Mouse (Mus musculus): ENCODE results near the gene Mapre1. TPM values are rescaled to one million over a fixed set of nuclear protein-coding genes. Genes with fewer than 3 reads are reported as not detected.
"Not testable (repeated sequence)": the region's sequence is repeated elsewhere in the genome, so short reads cannot be mapped to it uniquely, and the experiment has no call there.

Mapre1 gene
- polyA plus RNA-seq (2011; ENCODE audit: insufficient read length, low read depth, missing spikeins), result 170 and 199 TPM in 2 replicates

DNA sequence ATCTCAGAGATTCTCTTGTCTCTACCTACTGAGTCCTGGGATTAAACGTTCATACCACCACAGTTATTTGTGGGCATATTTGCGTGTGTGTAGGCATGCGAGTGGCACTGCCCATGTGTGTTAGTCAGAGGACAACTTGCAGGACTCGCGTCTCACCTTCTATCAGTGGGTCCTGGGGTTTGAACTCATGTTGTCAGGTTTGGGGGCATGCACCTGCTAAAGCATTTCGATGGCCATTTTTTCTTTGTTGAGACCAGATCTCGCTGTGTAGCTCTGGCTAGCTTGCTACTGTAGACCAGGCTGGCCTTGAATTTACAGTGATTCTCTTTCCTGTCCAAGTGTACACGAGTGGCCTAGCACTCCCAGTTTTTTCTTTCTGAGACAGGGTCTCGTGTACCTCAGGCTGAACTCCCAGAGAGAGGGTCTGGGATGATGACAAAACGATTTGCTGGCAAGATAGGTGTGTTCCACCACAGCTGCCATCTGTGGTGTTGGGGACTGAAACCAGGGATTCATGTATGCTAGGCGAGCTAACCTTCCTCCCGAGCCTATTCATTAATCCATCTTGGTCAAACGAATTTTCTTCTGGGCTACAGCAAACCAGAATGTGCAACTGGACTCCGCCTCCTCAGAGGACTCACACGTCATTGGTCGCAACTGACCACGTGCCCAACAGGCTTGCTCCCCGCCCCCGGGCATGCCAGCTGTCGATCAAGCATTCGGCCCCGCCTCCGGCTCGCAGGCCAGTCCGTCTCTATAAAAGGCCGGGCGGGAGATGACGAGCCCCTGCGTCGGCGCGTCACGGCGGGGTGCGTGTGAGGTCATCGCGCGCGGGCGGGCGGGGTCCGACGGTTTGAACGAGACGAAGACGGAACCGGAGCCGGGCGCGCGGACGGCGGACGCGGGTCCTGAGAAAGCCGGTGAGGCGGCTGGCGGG is at the start of gene Mapre1:
TSS of gene Mapre1 (plus strand) at position 775 of the 937 bp plus-strand sequence.
- peak within 1 kb of the TSS; percentile 98 for H3K4me3 ChIP-seq (ENCODE audit: insufficient read depth, low read length)
- H3K27ac ChIP-seq (ENCODE audit: insufficient read depth, low read length), result peak within 1 kb of the TSS; percentile 89
- TF ChIP-seq CTCF (IDR thresholded peaks at IDR 0.05; ENCODE audit: borderline replicate concordance, insufficient read depth, low read length), result no peak
- TF ChIP-seq POLR2A (IDR thresholded peaks at IDR 0.05; ENCODE audit: low read depth, low read length), result peak; percentile 88
- H3K4me1 ChIP-seq (ENCODE audit: control insufficient read depth, insufficient read depth, low read length), result peaks cover 8% of the 10 kb centered on the region

DNA sequence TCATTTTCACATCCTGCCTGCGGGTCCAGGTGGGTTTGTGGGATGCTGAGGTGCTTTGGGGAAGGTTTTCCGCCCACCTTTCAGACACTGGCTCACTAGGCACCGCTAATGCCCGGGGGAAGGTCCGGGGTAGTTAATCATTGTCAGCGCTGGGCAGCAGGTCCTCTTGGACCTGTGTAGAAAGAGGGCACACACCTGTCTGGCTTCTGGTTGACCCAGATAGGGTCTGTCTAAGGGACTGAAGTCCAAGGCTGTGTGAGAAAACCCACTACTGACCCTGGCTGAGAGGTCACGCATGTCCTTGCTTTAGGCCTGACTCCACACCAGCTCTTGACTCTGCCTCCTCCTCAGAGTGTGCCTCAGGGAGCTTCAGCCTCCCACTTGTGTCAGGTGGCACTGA is 47.7 kb upstream of the Mapre1 start:
- H3K4me3 ChIP-seq (ENCODE audit: insufficient read depth, low read length); H3K27ac ChIP-seq (ENCODE audit: insufficient read depth, low read length): not testable (repeated sequence)

DNA sequence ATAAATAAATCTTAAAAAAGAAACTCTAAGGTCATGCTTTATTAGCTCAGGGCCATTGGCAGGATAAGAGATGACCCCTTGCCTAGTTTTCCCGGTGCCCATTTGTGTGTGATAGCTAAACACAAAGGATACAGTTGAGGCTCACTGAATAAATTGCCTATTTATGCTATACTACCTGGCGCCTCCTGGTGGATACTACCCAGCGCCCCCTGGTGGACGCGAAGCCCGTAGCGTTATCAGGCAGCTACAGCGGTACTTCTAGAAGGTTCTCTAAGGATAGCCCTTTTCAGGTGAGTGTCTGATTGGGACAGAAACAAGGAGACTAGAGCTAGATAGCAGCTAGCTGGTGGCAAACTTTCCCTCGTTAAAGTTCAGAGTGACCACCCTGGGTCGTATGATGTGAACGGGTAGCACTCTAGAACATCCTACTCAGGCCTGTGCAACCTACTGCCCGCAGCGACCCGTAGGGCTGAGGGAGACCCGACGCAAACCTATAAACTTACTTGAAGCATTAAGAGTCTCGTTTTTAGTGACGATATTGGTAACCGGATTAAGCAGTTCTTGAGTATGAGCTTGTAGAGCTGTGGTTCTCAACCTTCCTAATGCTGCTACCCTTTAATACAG is 46.5 kb upstream of the Mapre1 start:
- TF ChIP-seq POLR2A (IDR thresholded peaks at IDR 0.05; ENCODE audit: low read depth, low read length) (no peak), CTCF (IDR thresholded peaks at IDR 0.05; ENCODE audit: borderline replicate concordance, insufficient read depth, low read length) (peak; percentile 52; the same call in 1 of the 2 replicates)
- no peaks in the 10 kb centered on the region for H3K4me1 ChIP-seq (ENCODE audit: control insufficient read depth, insufficient read depth, low read length)
- no peak overlapping the region for H3K4me3 ChIP-seq (ENCODE audit: insufficient read depth, low read length)
- no peak overlapping the region for H3K27ac ChIP-seq (ENCODE audit: insufficient read depth, low read length)

More for the DNA sequence above, 47.7 kb upstream of the Mapre1 start:
- H3K4me1 ChIP-seq (ENCODE audit: control insufficient read depth, insufficient read depth, low read length), result not testable (repeated sequence)

DNA sequence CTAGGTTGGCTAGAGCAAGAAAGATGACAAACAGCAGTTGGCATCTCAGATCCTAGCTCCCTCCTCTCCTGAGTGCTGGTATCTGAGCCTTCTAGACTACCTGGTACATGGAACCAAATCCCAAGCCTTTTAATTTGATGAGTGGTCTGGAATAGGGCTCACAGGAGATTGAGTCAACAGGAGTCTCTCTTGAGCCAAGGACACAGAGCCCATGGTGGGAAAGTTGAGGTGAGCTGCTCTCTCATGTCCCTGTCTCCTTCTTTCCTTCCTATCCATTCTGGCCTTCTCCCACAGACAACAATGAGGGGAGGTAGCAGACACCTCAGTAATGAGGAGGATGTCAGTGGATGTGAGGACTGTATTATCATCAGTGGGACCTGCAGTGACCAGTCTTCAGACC is 44.7 kb upstream of the Mapre1 start, which contains the start of gene Dnmt3c:
TSS of gene Dnmt3c (plus strand) at position 301 of the 400 bp plus-strand sequence.
- Histone ChIP-seq H3K4me3 (ENCODE audit: insufficient read depth, low read length) (no peak within 1 kb of the TSS), H3K27ac (ENCODE audit: insufficient read depth, low read length) (no peak within 1 kb of the TSS), H3K4me1 (ENCODE audit: control insufficient read depth, insufficient read depth, low read length) (no peaks in the 10 kb centered on the region)
- TF ChIP-seq CTCF (IDR thresholded peaks at IDR 0.05; ENCODE audit: borderline replicate concordance, insufficient read depth, low read length), result no peak
- no peak for TF ChIP-seq POLR2A (IDR thresholded peaks at IDR 0.05; ENCODE audit: low read depth, low read length)

DNA sequence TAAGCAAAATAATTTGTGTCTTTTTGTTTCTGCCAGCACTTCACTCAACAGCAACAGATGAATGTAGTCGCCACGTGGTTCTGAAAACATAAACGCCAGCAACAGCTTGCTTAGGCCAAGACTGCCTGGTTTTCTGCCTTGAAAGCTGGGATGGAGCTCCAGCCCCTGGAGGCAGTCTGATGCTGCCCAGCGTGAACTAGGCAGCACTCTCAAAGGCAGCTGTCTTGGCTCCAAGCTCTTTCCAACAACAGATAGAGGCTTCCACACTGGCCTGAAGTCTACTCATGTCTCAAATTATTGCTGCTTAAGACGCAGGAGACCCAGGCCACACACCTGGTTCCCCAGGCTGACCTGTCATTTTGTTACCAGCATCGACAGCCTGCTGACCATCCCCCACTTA is 37.7 kb upstream of the Mapre1 start:
- TF ChIP-seq POLR2A (IDR thresholded peaks at IDR 0.05; ENCODE audit: low read depth, low read length), result no peak
- no peak for TF ChIP-seq CTCF (IDR thresholded peaks at IDR 0.05; ENCODE audit: borderline replicate concordance, insufficient read depth, low read length)
- Histone ChIP-seq H3K4me3 (ENCODE audit: insufficient read depth, low read length) (no peak overlapping the region), H3K27ac (ENCODE audit: insufficient read depth, low read length) (no peak overlapping the region), H3K4me1 (ENCODE audit: control insufficient read depth, insufficient read depth, low read length) (no peaks in the 10 kb centered on the region)

DNA sequence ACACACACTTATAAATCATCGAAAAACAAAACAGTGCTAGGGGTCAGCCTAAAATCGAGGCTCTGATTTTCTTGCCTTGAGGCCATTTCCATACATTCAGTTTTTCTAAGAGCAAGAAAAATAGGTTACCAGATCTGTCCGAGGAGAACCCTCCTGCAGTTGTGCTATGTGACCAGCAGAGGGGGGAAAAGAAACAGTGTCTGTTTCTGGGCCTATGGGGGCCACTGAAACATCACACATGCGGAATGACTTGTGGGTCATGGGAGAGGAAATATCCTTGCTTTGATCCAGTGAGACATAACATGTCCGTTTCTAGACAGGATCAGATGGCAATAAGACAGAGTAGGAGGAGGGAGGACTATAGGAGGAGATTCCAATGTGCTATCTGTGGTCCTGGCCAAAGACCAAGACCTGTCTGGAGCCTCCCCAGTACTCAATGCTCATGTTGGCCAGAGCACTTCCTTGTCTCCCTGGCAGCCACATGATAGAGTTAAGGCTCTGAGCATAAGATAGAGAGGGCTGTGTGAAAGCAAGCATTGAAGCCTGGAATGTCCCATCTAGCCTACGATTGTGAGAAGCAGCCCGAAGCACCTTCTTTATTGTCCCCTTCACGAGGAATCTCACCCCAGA is 30.3 kb upstream of the Mapre1 start:
- Histone ChIP-seq H3K27ac (ENCODE audit: insufficient read depth, low read length) (no peak overlapping the region), H3K4me1 (ENCODE audit: control insufficient read depth, insufficient read depth, low read length) (no peaks in the 10 kb centered on the region), H3K4me3 (ENCODE audit: insufficient read depth, low read length) (no peak overlapping the region)
- TF ChIP-seq CTCF (IDR thresholded peaks at IDR 0.05; ENCODE audit: borderline replicate concordance, insufficient read depth, low read length) (0 out of 2 replicates have a peak, but pooled peaks have one; percentile 13), POLR2A (IDR thresholded peaks at IDR 0.05; ENCODE audit: low read depth, low read length) (no peak)

DNA sequence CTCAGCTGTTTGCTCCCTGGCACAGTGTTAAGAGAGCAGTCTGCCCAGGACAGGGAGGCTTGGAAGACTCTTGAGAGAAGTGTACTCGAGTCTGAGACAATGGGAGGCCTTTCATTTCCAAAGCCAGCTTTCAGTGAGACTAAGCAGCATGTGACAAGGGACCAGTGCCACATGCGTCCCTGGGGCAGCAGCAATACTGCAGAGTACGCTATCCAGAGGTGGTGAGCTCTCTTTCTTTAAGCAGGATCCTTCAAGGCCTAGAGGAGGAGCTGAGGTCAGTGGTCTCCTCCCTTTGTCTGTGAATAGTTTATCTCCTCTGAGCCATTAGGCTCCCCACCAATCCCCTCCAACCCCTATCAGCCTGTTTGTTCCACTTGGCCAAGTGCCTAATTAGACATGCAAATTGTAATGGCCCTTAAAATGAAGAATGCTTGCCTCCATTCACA is 28.4 kb upstream of the Mapre1 start:
- TF ChIP-seq POLR2A (IDR thresholded peaks at IDR 0.05; ENCODE audit: low read depth, low read length), result no peak
- no peak for TF ChIP-seq CTCF (IDR thresholded peaks at IDR 0.05; ENCODE audit: borderline replicate concordance, insufficient read depth, low read length)
- H3K27ac ChIP-seq (ENCODE audit: insufficient read depth, low read length), result no peak overlapping the region
- H3K4me1 ChIP-seq (ENCODE audit: control insufficient read depth, insufficient read depth, low read length), result no peaks in the 10 kb centered on the region
- no peak overlapping the region for H3K4me3 ChIP-seq (ENCODE audit: insufficient read depth, low read length)

DNA sequence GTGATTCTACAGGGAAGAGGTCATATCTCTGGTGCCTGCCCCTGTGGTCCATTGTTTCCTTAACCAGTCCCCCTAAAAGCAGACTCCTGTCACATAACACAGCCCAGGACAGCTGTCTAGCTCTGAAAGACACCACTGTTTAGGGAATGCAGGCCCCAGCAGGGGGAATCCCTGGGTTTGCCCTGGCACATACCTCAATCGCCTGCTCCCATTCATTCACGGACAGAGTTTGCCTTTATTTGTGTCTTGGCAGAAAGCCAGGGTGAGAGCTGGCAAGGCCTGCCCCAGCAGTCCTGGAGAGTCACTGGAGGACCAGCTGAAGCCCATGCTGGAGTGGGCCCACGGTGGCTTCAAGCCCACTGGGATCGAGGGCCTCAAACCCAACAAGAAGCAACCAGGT is 27.8 kb upstream of the Mapre1 start:
- TF ChIP-seq CTCF (IDR thresholded peaks at IDR 0.05; ENCODE audit: borderline replicate concordance, insufficient read depth, low read length) (no peak), POLR2A (IDR thresholded peaks at IDR 0.05; ENCODE audit: low read depth, low read length) (no peak)
- no peaks in the 10 kb centered on the region for H3K4me1 ChIP-seq (ENCODE audit: control insufficient read depth, insufficient read depth, low read length)
- H3K4me3 ChIP-seq (ENCODE audit: insufficient read depth, low read length), result no peak overlapping the region
- H3K27ac ChIP-seq (ENCODE audit: insufficient read depth, low read length), result no peak overlapping the region

DNA sequence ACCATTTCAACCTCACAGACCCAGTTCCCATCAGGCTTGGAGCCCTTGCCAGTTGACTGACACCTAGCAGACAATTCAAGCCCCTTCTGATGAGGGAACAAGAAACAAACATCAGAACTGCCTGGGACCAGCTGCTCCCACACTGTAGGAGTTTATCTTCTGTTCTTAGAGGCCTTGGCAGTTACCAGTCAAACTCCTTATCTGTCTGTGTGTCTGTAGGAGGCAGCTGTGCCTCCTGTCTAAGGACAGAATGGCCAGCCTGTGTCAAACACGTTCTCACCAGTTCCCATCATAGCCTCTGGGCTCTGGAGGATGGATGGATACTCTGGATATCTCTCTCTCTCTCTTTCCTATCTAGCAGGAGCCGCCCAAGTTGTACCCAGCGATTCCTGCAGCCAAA is 23.2 kb upstream of the Mapre1 start:
- H3K4me3 ChIP-seq (ENCODE audit: insufficient read depth, low read length); H3K27ac ChIP-seq (ENCODE audit: insufficient read depth, low read length); H3K4me1 ChIP-seq (ENCODE audit: control insufficient read depth, insufficient read depth, low read length): not testable (repeated sequence)

DNA sequence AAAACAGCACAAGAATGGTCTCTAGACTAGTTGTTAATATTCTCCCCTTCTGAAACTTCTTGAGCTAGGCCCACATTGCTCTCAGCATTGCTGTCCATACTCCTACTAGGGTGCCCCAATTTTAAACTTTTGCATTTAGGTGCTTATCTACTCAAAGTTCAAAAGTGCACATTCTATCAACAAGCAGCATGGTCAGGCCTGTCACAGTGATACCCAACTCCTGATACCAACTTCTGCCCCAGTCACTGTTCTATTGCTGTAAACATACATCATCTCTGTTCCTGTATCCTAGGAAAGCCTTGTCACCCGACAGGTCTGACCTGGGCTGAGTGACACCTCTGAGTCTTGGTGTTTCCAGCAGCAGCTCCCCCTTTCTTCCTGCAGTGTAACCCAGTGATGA is 18.0 kb upstream of the Mapre1 start:
- no peak overlapping the region for H3K4me3 ChIP-seq (ENCODE audit: insufficient read depth, low read length)
- no peak for TF ChIP-seq POLR2A (IDR thresholded peaks at IDR 0.05; ENCODE audit: low read depth, low read length)
- no peak for TF ChIP-seq CTCF (IDR thresholded peaks at IDR 0.05; ENCODE audit: borderline replicate concordance, insufficient read depth, low read length)
- no peaks in the 10 kb centered on the region for H3K4me1 ChIP-seq (ENCODE audit: control insufficient read depth, insufficient read depth, low read length)
- no peak overlapping the region for H3K27ac ChIP-seq (ENCODE audit: insufficient read depth, low read length)

Measured in embryonic fibroblast, embryonic 13.5 days (primary cell).